Mouse (Mus musculus) kidney, postnatal 25 days (tissue): ENCODE measurements around the gene Sel1l3.

Source experiments
- DNase-seq, 2 experiments: peaks; one replicate each; pipeline ENCODE4 v3.0.0; 2021; ENCODE audit warnings: mixed read lengths in 2 of 2

Gene Sel1l3

GRCm38 (mm10) chr5:53212782-53213710 is 681 bp downstream of the Sel1l3 start:
- DNase-seq = peak; percentile 35 to 76

- DNase-seq = no peak
These were observed 1.5 kb downstream of the Sel1l3 start for GRCm38 (mm10) chr5:53212087-53212781.

- no peak for DNase-seq
These were observed 2.5 kb downstream of the Sel1l3 start for GRCm38 (mm10) chr5:53211241-53211640.

GRCm38 (mm10) chr5:53210481-53210880 is 3.2 kb downstream of the Sel1l3 start:
- DNase-seq = no peak

- no peak for DNase-seq
These were observed 4.0 kb downstream of the Sel1l3 start for GRCm38 (mm10) chr5:53209773-53210172.

- DNase-seq = no peak
These were observed 5.0 kb downstream of the Sel1l3 start for GRCm38 (mm10) chr5:53208731-53209130.

GRCm38 (mm10) chr5:53206575-53206974 is 7.2 kb downstream of the Sel1l3 start:
- DNase-seq = no peak

- no peak for DNase-seq
These were observed 11.0 kb downstream of the Sel1l3 start for GRCm38 (mm10) chr5:53202748-53203147.

- no peak for DNase-seq
These were observed 12.9 kb downstream of the Sel1l3 start for GRCm38 (mm10) chr5:53200825-53201224.

GRCm38 (mm10) chr5:53198408-53198807 is 15.3 kb downstream of the Sel1l3 start:
- peak; percentile 53 to 75 for DNase-seq

GRCm38 (mm10) chr5:53196387-53197088 is 17.2 kb downstream of the Sel1l3 start:
- DNase-seq = peak; percentile 88 to 95

- DNase-seq = no peak
These were observed 18.9 kb downstream of the Sel1l3 start for GRCm38 (mm10) chr5:53194841-53195240.

- DNase-seq = no peak
These were observed 19.3 kb downstream of the Sel1l3 start for GRCm38 (mm10) chr5:53194421-53194820.

- no peak for DNase-seq
These were observed 20.4 kb downstream of the Sel1l3 start for GRCm38 (mm10) chr5:53193092-53194030.

- no peak for DNase-seq
These were observed 25.1 kb downstream of the Sel1l3 start for GRCm38 (mm10) chr5:53188608-53189007.

- DNase-seq = no peak
These were observed 26.5 kb downstream of the Sel1l3 start for GRCm38 (mm10) chr5:53187245-53187644.

GRCm38 (mm10) chr5:53185803-53186202 is 27.9 kb downstream of the Sel1l3 start:
- DNase-seq = no peak

- DNase-seq = no peak
These were observed 33.8 kb downstream of the Sel1l3 start for GRCm38 (mm10) chr5:53179965-53180364.

- no peak for DNase-seq
These were observed 37.0 kb downstream of the Sel1l3 start for GRCm38 (mm10) chr5:53176703-53177102.

GRCm38 (mm10) chr5:53176075-53176474 is 37.7 kb downstream of the Sel1l3 start:
- peak; percentile 49 to 72 for DNase-seq

GRCm38 (mm10) chr5:53175195-53175594 is 38.5 kb downstream of the Sel1l3 start:
- DNase-seq = no peak

- DNase-seq = no peak
These were observed 39.3 kb downstream of the Sel1l3 start for GRCm38 (mm10) chr5:53174461-53174860.
